36 mouse cellular contexts compared by ENCODE assay signal in the genomic region with DNA sequence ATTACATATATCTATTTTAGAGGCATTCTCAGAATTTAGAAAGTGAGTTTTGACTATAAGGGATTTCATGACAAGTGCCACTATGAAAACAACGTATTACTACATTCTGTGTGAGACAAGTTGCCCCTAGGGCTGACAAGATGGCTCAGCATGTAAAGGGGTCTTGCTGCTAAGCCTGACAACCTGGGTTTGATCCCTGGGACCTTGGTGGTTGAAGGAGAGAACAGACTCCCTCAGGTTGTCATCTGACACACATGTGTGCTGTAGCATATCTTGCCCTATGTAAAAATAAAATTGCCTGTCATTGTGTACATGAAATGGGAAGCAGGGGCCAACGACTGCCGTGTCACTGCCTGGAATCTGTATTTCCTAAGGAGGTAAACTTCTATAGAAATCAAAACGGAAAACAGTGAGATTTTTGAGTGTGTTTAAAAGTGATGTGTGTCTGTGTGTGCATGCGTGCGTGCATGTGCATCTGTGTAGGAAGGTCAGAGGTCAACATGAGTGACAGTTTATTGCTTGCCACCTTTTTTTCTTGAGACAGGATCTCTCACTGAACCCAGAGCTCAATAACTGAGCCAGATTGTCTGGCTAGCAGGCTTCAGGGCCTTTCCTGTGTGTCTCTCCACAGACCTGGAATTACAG. TPM values are rescaled to one million over a fixed set of nuclear protein-coding genes. Genes with fewer than 3 reads are reported as not detected.
"Had no signal": no experiment of that assay in that cellular context is flagged by ENCODE, and none has a peak within 500 bp of the region (broad histone marks: within the 10 kb centered on the region; RNA-seq: fewer than 3 reads in every experiment).

No protein-coding gene starts in this region.

- H3K4me2 ChIP-seq: heart, embryonic 11.5 days; heart, embryonic 13.5 days; heart, embryonic 15.5 days; hindbrain, embryonic 12.5 days; hindbrain, embryonic 13.5 days; hindbrain, embryonic 14.5 days; hindbrain, embryonic 15.5 days; intestine, embryonic 15.5 days; kidney, embryonic 15.5 days had no signal

- H3K27ac ChIP-seq: heart, embryonic 13.5 days; heart, embryonic 15.5 days; hindbrain, embryonic 10.5 days; hindbrain, embryonic 12.5 days; hindbrain, embryonic 13.5 days; hindbrain, embryonic 14.5 days; hindbrain, embryonic 15.5 days; hindbrain, postnatal 0 days; intestine, embryonic 15.5 days; kidney, embryonic 15.5 days; kidney, postnatal 0 days; layer of hippocampus, adult 2 months had no signal

- ATAC-seq: hindbrain, embryonic 16.5 days; inflammation-experienced regulatory T-cells, adult 6 months; intestine, embryonic 16.5 days; intestine, postnatal 0 days had no signal

- H3K9ac ChIP-seq: heart, embryonic 13.5 days; heart, embryonic 15.5 days; hindbrain, embryonic 12.5 days; hindbrain, embryonic 13.5 days; hindbrain, embryonic 14.5 days; hindbrain, embryonic 15.5 days; intestine, embryonic 15.5 days; kidney, embryonic 15.5 days had no signal

- H3K27me3 ChIP-seq: heart, embryonic 13.5 days; heart, embryonic 15.5 days; hindbrain, embryonic 12.5 days; hindbrain, embryonic 13.5 days; hindbrain, embryonic 15.5 days; intestine, embryonic 15.5 days; kidney, embryonic 15.5 days had no signal

- DNase-seq: heart, postnatal 10 days; heart, postnatal 14 days; heart, postnatal 36 days; heart, postnatal 4 days; kidney, adult 11 months; kidney, adult 18-20 months; kidney, postnatal 10 days; kidney, postnatal 14 days; layer of hippocampus, adult 9-11 months; layer of hippocampus, postnatal 36 days had no signal

- H3K36me3 ChIP-seq: hindbrain, embryonic 10.5 days; hindbrain, embryonic 12.5 days; hindbrain, embryonic 13.5 days; hindbrain, embryonic 15.5 days; intestine, embryonic 15.5 days; kidney, embryonic 15.5 days had no signal

- H3K9me3 ChIP-seq: heart, embryonic 15.5 days; hindbrain, embryonic 10.5 days; hindbrain, embryonic 12.5 days; hindbrain, embryonic 13.5 days; hindbrain, embryonic 15.5 days; intestine, embryonic 15.5 days had no signal

- H3K4me1 ChIP-seq: heart, embryonic 13.5 days; heart, embryonic 15.5 days; hindbrain, embryonic 10.5 days; hindbrain, embryonic 12.5 days; hindbrain, embryonic 13.5 days; hindbrain, embryonic 15.5 days; intestine, embryonic 15.5 days; kidney, embryonic 15.5 days had no signal

- H3K4me3 ChIP-seq: heart, embryonic 13.5 days; heart, embryonic 15.5 days; hindbrain, embryonic 10.5 days; hindbrain, embryonic 12.5 days; hindbrain, embryonic 13.5 days; hindbrain, embryonic 15.5 days; intestine, embryonic 15.5 days; kidney, embryonic 15.5 days; layer of hippocampus, adult 2 months had no signal

RNA-seq across cellular contexts. Expression of a gene that starts 14.4 kb away (rescaled TPM):
- total RNA-seq: heart, adult 8-10 months; heart, postnatal 10 days; heart, postnatal 14 days; heart, postnatal 25 days; heart, postnatal 36 days; heart, postnatal 4 days; hematopoietic stem cell, adult 5-6 weeks had no signal
- polyA plus RNA-seq: heart, embryonic 11.5 days; heart, embryonic 13.5 days; heart, embryonic 14.5 days; heart, embryonic 15.5 days; heart, embryonic 16.5 days; heart, postnatal 0 days; inflammation-experienced regulatory T-cells, adult 6 months; intestine, embryonic 15.5 days; intestine, embryonic 16.5 days; intestine, postnatal 0 days; kidney, embryonic 14.5 days; kidney, embryonic 15.5 days; kidney, embryonic 16.5 days; large intestine, adult 2 months had no signal
